Mouse (Mus musculus) liver, embryonic 14.5 days (tissue): ENCODE data around the gene Marc2. TPM values are rescaled to one million over a fixed set of nuclear protein-coding genes. Genes with fewer than 3 reads are reported as not detected.

Source experiments
- ATAC-seq: fragments of 200-750 bp; cut with Nextera tagmentation; 2 replicates; pipeline ENCODE4 v1.8.0; 2017; ENCODE audit warnings: moderate number of reproducible peaks, mild to moderate bottlenecking, moderate library complexity; ENCODE audit not compliant: insufficient read depth
- DNase-seq, 3 experiments: peaks; one replicate each; pipeline ENCODE4 v3.0.0-alpha.2; 2012 to 2013; ENCODE audit warnings: low read depth in 3 of 3, low spot score in 3 of 3
- H3K27ac ChIP-seq: fragments of 300-500 bp; sonication (generic); 2 replicates; pipeline ENCODE4 v1.5.1; 2014; ENCODE audit warnings: moderate library complexity, mild to moderate bottlenecking, control low read depth, inconsistent platforms
- H3K27me3 ChIP-seq: fragments of 300-500 bp; sonication (generic); 2 replicates; pipeline ENCODE4 v1.6.1; 2014; ENCODE audit warnings: mild to moderate bottlenecking, low read length, moderate library complexity; ENCODE audit not compliant: control insufficient read depth, insufficient read depth
- H3K36me3 ChIP-seq: fragments of 300-500 bp; sonication (generic); replicated peaks from 2 replicates; pipeline ENCODE4 v1.6.1; 2014; ENCODE audit warnings: low read depth; ENCODE audit not compliant: control insufficient read depth, insufficient read depth
- H3K4me1 ChIP-seq, 2 experiments: fragments of 200-500 bp in 1 of 2; fragments of 300-500 bp in 1 of 2; sonication (generic) in 1 of 2; replicated peaks; 2 replicates each; pipeline ENCODE4 v1.6.1; 2012 to 2014; ENCODE audit warnings: antibody characterized with exemption in 1 of 2, inconsistent platforms in 1 of 2, low read length in 1 of 2; ENCODE audit not compliant: control insufficient read depth in 2 of 2, insufficient read depth in 2 of 2
- H3K4me2 ChIP-seq: fragments of 300-500 bp; sonication (generic); 2 replicates; pipeline ENCODE4 v1.6.1; 2014; ENCODE audit warnings: low read depth, mild to moderate bottlenecking, control low read depth, moderate library complexity
- H3K4me3 ChIP-seq, 2 experiments: fragments of 200-500 bp in 1 of 2; fragments of 300-500 bp in 1 of 2; sonication (generic) in 1 of 2; 2 replicates each; pipeline ENCODE4 v1.5.1; 2012 to 2014; ENCODE audit warnings: low read depth in 2 of 2, low read length in 2 of 2, mild to moderate bottlenecking in 2 of 2, control low read depth in 1 of 2, inconsistent platforms in 1 of 2, moderate library complexity in 1 of 2; ENCODE audit not compliant: insufficient read depth in 1 of 2
- H3K9ac ChIP-seq: fragments of 300-500 bp; sonication (generic); replicated peaks from 2 replicates; pipeline ENCODE4 v1.6.1; 2014; ENCODE audit warnings: mild to moderate bottlenecking, control low read depth, moderate library complexity
- H3K9me3 ChIP-seq: fragments of 300-500 bp; sonication (generic); 2 replicates; pipeline ENCODE4 v1.6.1; 2016; ENCODE audit warnings: low read length, mixed read lengths; ENCODE audit not compliant: control insufficient read depth
- CTCF ChIP-seq: IDR thresholded peaks from 2 replicates; pipeline ENCODE4 v1.5.1; 2016; ENCODE audit warnings: antibody characterized with exemption, low read depth, control low read depth
- EP300 ChIP-seq: IDR thresholded peaks from 2 replicates; pipeline ENCODE4 v1.6.1; 2016; ENCODE audit warnings: antibody characterized with exemption, low read depth
- WGBS: fragments of 180-500 bp; shearing (Covaris S2); extraction: QIAGEN DNeasy Blood & Tissue Kit; methylation state at CpG from one replicate; pipeline ENCODE4 v1.1.7; 2014; ENCODE audit not compliant: insufficient replicate concordance; 5-methylcytosine and 5-hydroxymethylcytosine counted together
- polyA plus RNA-seq, 2 experiments: library from polyadenylated mRNA; depleted of rRNA in 1 of 2; stranded (reverse) in 1 of 2; unstranded in 1 of 2; fragments of >200 nt; fragmentation: Nextera tagmentation in 1 of 2; extraction: Ambion mirVana in 1 of 2; gene quantifications; 2 replicates each; pipeline versions ENCODE4 v1.2.1 to v1.2.3; 2012 to 2014

Marc2 gene
- polyA plus RNA-seq, 2 experiments: 58.6 to 227 TPM

DNA sequence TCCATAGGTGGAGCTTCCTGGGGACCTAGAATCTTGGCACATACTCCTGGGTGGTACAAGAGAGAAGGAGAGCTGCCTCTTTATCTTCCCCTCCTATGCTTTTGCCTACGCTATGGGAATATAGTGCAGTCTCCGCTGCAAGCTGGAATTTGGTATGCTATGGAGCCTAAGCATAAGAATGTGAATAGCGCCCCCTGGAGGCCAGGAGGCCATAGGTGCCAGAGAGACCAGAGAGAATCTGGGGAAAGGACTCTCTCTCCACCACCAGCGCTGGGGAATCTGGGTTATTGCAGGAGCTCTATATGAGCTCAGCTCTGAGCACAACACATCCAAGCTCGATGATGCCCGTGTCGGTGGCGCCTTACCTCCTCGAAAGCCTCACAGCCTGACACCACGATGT is 14.0 kb downstream of the Marc2 start:
- Histone ChIP-seq H3K36me3 (peaks cover 35% of the 10 kb centered on the region), H3K9me3 (no peaks in the 10 kb centered on the region), H3K4me1 (peaks cover 0 to 5% of the 10 kb centered on the region in 2 experiments; a peak in 2 of 4 replicates), H3K9ac (no peak overlapping the region), H3K4me3 (no peak overlapping the region), H3K4me2 (no peak overlapping the region), H3K27me3 (no peaks in the 10 kb centered on the region), H3K27ac (no peak overlapping the region)
- WGBS: 78% methylated on average over 10 of the region's 10 CpGs
- peak; percentile 76 for TF ChIP-seq CTCF
- no peak for TF ChIP-seq EP300
- DNase-seq (no peak), ATAC-seq (no peak)

- Histone ChIP-seq H3K4me3 (no peak overlapping the region), H3K4me2 (no peak overlapping the region), H3K9me3 (no peaks in the 10 kb centered on the region), H3K36me3 (peaks cover 35% of the 10 kb centered on the region), H3K27me3 (no peaks in the 10 kb centered on the region), H3K9ac (no peak overlapping the region), H3K4me1 (peaks cover 2 to 5% of the 10 kb centered on the region in 2 experiments), H3K27ac (no peak overlapping the region)
- no peak for DNase-seq
- ATAC-seq: no peak
- TF ChIP-seq CTCF (no peak), EP300 (no peak)
- WGBS: 74% methylated on average over 8 of the region's 8 CpGs
Measured at GRCm38 (mm10) chr1:184829897-184830296, 16.4 kb downstream of the Marc2 start.

- no peak; the same call in 1 of the 2 replicates for ATAC-seq
- no peak for TF ChIP-seq EP300
- TF ChIP-seq CTCF: no peak
- Histone ChIP-seq H3K4me3 (no peak overlapping the region), H3K4me2 (no peak overlapping the region; the same call in 1 of the 2 replicates), H3K36me3 (peaks cover 22% of the 10 kb centered on the region), H3K9ac (no peak overlapping the region), H3K9me3 (no peaks in the 10 kb centered on the region), H3K27me3 (no peaks in the 10 kb centered on the region), H3K4me1 (peaks cover 5 to 6% of the 10 kb centered on the region in 2 experiments; a peak in 3 of 4 replicates), H3K27ac (no peak overlapping the region)
- DNase-seq: no peak
- WGBS: 58% methylated on average over 23 of the region's 23 CpGs
Measured at GRCm38 (mm10) chr1:184827175-184827701, 19.0 kb downstream of the Marc2 start.

DNA sequence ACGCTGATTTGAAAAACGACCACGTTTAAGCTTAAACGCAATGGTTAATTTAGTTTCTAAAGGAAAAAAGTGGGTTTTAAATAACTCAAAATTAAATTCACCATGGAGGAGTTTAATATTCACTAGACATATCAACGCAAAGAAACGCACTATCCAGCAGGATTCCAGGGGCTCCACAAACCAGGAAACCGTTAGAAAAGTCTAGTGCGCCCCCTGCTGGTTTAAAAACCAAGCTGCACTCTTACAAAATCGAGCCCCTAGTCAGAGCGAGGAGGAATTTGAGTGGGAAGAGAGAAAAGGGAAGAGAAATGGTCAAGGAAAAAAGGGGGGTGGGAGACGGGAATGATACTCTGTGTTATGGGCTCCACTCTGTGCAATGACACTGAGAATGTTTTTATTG is 21.2 kb downstream of the Marc2 start:
- Histone ChIP-seq H3K27ac (no peak overlapping the region), H3K9ac (no peak overlapping the region), H3K36me3 (peaks cover 5% of the 10 kb centered on the region), H3K4me2 (peak overlapping the region; percentile 49), H3K4me1 (peaks cover 5 to 6% of the 10 kb centered on the region in 2 experiments; a peak in 3 of 4 replicates), H3K9me3 (no peaks in the 10 kb centered on the region), H3K4me3 (no peak overlapping the region), H3K27me3 (no peaks in the 10 kb centered on the region)
- DNase-seq (peak in 1 of 3 experiments; percentile 30), ATAC-seq (peak; percentile 36; the same call in 1 of the 2 replicates)
- no peak for TF ChIP-seq EP300
- peak; percentile 75 for TF ChIP-seq CTCF
- WGBS: 24% methylated on average over 11 of the region's 11 CpGs

DNA sequence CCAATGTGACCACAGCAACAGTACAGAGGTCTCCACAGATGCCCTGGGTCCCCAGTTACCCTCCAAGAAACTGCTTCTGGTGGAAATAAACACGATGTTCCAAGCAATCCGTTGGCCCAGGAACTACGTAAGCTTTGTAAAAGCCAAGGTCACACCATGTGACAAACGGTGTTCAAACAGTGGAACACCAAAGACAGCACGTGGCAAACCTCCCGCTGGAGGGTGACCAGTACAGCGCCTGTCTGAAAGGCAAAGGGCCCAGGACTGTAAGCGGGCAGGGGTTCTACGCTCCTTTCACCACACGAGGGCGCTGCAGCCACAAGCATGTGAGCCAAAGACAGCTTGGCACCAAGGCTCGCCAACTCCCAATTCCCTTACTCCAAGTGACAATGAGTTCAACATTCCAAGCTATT is 21.8 kb downstream of the Marc2 start:
- 5% methylated on average over 12 of the region's 12 CpGs for WGBS
- ATAC-seq: peak; percentile 81
- no peak for TF ChIP-seq EP300
- peak; percentile 99 for TF ChIP-seq CTCF
- Histone ChIP-seq H3K4me3 (no peak overlapping the region), H3K4me2 (peak overlapping the region; percentile 49), H3K36me3 (peaks cover 3% of the 10 kb centered on the region), H3K9ac (no peak overlapping the region; the same call in 1 of the 2 replicates), H3K4me1 (peaks cover 5 to 6% of the 10 kb centered on the region in 2 experiments; a peak in 3 of 4 replicates), H3K9me3 (no peaks in the 10 kb centered on the region), H3K27ac (no peak overlapping the region), H3K27me3 (no peaks in the 10 kb centered on the region)
- peak; percentile 59 to 73 (median 70) for DNase-seq
